Mouse (Mus musculus) neural tube, embryonic 10.5 days (tissue): Measurements from ENCODE around the gene Slc9a8.

ENCODE experiments used
- DNase-seq: peaks from one replicate; pipeline ENCODE4 v3.0.0-alpha.2; 2017; ENCODE audit warnings: low spot score; ENCODE audit errors: extremely low spot score

Gene Slc9a8

DNA sequence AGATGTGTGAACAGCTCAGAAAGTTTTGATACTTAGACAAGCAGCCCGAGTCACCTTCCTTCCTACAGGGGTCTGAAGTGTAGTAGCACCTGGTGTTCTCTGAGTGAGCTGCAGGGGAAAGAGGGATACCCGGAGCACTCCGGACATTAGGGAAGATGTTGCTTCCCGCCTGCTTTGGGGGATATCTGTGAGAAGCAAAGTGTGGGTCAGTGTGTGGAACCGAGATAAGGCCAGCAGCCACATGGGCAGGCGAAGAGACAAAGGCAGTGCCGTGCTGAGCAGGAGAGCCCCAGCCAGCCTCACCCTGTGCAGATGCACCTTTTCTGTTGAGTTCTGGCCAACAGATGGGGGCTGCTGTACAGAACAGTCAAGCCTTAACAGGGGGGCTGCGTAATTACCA lies 26.1 kb downstream of the Slc9a8 start:
- DNase-seq = no peak

DNA sequence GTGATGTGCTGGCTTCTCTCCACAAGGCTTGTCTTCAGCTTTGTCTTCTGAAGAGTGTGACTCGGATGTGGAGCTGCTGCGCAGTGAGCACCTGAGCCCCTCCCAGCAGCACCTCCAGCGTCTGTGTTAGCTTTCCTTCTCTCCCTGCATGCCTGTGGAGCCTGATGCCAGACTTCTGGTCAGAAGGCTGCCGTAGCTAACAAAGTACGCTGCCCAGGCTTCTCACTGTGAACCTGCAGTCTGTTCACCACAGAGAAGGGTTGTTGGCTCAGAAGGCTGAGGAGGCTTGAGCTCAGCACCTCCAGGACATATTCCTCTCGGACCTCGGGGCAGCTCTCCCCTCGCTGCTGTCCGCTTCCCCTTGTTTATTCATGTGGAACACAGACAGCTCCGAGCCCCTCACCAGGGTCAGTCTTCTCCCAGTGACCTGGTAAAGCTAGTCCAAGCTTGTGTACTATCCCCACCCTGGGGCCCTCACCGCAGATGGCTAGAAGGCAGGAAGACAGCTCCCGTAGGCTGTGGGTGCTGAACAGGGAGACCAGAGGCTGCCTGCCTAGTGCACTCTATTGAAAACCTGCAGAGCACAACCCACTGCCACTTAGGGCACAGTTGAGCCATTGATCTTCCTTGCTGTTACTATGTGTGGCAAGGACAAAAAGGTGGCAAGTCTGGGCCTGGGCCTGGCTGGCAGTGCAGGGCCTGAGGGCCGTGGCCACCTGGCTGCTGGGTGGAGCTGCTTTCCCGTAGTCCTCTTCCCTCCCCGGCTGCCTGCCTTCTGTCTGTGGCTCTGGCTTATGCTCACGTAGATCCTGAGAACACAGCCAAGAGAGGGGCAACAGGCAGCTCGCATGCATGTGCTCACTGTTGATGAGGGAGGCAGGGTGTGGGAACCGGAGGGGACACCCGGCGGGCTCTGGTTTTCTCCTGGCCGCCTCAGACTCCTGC lies 28.1 kb downstream of the Slc9a8 start:
- no peak for DNase-seq

DNA sequence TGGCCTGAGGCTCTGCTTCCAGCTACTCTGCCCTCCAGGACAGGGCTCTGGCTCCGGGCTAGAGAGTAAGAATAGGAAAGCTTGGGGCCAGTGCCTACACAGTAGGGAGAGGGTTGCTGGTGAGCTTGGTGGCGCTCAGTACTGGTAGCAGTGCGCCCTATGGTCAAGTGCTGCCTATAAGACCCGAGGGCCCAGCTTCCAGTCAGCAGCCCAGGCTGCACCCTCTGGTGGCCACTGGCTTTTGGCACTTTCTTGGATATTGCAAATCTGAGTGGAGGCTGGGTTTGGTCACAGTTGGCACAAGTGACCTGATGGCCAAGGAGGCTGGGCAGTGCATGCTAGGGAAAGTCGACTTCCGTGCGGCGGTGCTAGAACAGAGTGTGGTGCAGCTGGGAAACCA lies 29.1 kb downstream of the Slc9a8 start:
- no peak for DNase-seq

DNA sequence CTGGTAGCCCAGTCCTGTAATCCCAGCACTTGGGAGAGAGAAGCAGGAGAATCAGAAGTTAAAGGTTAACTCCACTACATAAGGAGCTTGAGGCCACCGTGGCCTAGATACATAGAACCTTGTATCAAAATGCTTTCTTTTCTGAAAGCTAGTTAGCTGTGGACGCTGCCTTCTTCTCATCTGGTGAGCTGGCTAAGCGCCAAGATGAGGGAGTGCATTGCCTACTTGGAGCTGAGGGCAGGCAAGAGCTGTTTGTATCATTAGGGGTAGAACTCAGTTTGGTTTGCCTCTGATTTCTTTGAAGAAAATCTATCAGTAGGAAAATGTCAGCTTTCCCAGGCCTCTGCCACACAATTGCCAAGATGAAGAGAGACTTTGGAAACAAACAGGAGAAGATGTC lies 32.3 kb downstream of the Slc9a8 start:
- DNase-seq = no peak

DNA sequence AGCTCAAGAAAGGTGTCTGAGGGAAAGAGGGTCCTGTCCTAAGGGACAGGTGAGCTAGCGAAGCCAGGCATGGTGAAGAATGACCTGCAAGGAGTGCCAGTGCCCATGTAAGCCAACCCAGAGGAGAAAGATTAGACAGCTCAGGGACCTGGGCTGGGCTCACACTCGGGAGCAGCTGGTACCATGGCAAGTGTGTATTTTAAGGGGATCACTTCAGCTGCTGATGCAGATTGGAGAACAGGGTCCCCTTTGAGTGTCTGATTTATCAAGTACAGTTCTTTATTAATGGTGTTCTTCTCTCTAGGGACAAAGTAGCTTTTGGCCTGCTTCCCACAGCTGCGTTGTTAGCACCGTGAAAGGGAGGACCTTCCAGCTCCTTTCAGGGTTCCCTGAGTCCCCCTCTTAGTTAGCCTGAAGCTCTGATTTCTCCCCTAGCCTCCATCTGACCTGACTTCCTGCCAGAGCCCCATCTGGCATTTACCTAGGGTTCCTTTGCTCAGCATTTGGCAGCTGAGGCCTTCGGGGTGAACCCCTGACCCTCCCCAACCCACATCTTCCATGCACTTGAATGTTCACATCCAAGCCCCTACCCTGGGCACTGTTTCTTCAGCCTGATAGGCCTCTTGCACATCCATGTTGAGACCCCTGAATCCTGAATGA lies 35.0 kb downstream of the Slc9a8 start:
- no peak for DNase-seq

DNA sequence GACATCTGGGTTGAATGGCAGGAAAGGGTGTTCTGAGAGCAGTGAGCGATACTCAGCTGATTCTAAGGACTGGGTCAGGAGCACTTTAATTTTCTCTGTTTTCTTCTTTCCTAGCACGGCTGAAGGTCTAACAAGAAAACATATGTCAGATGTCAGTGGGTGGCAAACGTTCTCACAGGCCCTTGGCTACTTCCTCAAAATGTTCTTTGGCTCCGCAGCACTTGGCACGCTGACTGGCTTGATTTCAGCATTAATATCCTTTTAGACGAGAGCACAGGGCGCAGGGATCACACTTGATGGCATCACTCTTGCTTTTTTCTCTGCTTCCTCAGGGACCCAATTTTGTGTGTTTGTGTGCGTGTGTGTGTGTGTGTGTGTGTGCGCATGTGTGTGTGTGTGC lies 35.7 kb downstream of the Slc9a8 start:
- DNase-seq = no peak

DNA sequence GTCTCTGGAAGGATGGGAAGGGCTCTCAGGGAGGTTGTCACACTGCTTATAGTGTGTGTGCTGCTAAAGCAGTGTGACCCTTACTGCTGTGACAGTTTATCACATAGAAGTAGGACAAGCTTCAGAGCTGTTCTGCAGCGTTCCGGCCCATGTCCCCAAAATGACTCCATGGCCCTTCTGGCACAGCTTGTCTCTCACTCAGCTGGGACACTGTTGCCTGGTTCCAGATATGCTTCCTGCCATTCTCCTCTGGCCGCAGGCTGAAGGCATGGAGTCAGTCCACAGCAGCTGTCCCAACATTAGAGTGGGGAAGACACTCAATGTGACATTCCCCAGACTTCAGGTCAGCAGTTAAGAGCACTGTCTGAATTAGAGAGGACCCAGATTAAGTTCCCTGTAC lies 37.0 kb downstream of the Slc9a8 start:
- DNase-seq = no peak

DNA sequence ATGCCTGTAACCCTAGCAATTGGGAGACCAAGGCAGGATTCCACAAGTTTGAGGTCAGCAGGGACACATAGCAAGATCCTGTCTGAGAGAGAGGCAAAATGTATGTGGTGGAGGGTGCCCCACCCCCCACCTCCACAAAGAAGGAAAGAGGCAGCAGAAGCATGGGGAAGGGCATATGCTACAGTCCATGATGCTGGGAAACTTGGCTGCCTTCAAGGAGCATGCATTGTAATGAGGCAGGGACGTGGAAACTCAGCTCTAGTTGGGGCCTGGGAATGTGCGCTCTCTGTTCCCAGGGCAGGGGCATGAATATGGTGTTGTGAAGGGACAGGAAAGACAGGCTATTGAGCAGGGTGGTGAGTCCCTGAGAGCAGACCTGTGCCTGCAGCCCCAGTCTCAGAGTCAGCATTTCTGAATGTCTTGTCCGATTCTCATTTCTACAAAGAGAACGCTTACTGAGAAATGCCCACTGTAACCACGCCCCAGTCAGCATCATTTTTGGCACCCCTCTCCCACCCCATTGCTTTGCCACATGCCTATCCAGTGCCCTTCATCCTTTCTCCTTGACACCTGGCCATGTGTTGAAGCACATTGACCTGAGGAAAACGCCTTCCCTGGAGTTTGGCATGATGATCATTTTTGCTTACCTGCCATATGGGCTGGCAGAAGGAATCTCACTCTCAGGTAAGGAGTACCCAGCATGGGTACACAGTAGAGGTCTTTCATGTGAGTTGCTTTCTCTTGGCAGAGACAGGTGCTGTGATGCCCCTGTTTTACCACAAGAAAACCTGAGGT lies 37.8 kb downstream of the Slc9a8 start:
- DNase-seq = no peak

DNA sequence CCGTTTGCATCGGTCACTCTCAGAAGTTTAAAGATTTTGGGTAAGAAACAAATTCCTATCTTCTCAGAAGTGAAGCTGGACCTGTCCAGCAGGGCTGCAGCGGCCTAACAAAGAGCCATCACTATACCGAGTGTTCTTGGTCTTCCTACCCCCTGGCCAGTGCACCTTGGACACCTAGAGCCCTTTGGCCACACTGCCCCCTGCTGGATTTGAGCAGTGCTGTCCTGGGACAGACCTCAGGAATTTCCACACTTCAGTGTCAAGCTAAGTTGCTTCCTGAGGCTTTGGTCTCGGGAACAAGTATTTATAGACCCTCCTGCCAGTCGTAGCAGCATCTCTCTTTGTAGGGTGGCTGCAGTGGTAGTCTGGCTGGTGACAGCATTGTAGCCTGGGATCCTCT lies 41.4 kb downstream of the Slc9a8 start:
- peak; percentile 65 for DNase-seq

DNA sequence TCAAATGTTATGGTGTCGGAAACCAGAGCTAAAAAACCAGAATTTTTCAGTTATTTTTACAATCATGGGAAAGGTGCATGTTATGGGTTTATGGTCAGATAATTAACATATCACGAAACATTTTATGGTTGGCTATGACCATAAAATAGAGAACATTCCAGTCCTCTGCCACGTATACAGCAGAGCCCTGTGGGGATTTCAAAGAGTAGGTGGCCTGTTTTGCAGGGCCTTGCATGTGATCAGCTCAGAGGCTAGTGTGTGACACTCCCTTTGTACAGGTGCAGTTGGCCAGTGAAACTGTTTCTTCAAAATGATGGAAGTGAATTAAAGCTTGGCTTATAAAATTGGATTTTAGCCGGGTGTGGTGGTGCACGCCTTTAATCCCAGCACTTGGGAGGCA lies 42.3 kb downstream of the Slc9a8 start:
- DNase-seq = no peak

DNA sequence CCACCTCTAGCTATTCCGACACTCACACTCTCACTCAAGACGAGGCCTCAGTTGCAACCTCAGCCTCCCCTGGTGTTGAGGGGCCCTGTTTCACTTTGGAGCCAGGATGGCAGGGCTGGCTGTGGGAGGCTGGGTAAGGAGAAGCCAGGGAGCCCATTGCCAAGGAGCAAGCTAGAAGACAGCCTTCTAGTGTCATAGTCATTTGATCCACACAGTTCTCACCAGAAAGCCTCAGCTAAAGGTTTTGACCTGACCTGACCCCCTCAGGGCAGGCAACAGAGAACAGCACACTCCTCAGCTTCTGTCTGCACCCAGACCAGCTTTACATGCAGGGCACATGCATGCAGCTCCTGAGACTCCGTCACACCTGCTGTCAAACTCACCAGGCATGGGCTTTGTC lies 44.4 kb downstream of the Slc9a8 start:
- DNase-seq = no peak

DNA sequence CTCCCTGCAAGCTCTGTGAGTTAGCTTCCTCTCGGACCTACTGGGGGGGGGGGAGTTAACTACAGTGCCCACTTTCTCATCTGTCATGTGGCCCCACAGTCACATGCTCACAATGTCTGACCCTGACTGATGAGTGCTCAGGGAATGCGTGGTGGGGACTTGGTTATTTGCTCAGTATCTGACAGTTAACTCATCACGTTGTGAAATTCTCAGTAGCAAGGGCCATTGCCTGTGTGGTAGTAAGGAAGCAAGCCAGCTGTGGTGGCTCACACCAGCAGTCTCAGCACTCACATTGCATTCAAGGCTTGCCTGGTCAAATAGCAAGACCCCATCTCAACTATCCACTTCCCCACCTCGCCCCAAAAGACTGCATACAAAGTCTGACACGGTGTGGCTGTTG lies 45.7 kb downstream of the Slc9a8 start:
- no peak for DNase-seq

DNA sequence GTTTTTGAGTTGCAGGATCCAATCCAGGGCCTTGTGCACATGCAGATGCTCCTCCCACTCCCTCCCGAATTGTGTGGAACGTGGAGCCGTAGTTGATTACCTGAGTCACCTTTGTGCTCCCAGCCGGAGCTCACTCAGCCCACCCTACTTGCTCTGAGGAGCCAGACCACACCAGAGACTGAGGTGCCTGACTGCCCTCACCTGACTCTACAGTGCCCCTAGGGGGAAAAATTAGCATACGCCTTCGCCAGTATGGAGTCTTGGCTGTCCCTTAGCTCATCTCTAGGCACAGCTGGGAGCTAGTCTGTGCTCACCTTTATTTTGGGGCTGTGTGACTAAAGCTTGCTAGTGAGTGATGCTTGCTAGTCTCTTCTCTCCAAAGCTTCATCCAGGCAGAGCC lies 46.9 kb downstream of the Slc9a8 start:
- DNase-seq = no peak

DNA sequence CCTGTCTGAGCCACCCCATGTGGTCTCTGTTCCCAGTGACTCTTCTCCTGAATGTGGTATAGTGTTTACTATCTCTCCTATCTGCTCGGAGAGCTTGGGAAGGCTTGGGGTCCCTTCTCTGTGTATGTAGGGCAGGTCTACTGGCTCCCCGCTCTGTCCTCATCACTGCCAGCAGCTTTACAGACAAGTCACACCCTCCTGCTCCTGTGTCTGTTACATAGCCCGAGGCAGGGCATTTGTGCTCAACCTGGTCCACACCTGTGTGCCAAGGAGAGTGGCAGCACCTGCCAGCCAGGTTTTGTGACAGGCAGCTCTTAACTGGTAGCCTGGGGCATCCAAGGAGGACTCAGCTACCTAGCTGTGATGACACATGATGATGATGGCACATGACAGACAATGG lies 49.1 kb downstream of the Slc9a8 start:
- DNase-seq = no peak

DNA sequence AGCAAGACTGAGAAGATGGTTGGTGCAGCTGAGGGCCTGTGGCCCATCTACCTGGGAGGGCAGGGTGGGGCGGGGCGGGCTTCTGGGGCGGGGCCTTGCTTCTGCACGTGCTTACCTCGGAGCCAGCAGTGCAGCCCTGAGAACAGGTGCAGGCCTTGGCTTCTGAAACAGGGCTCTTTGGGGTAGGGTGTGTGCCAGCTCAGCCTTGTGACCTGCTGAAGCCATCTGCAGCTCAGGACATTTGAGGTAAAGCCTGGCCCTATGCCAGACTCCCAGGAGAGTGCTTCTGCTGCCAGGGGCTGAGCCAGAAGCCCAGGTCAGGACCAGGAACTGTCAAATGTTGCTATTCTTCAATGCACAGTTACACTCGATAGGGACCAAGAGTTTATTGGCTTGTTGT lies 50.1 kb downstream of the Slc9a8 start:
- no peak for DNase-seq

DNA sequence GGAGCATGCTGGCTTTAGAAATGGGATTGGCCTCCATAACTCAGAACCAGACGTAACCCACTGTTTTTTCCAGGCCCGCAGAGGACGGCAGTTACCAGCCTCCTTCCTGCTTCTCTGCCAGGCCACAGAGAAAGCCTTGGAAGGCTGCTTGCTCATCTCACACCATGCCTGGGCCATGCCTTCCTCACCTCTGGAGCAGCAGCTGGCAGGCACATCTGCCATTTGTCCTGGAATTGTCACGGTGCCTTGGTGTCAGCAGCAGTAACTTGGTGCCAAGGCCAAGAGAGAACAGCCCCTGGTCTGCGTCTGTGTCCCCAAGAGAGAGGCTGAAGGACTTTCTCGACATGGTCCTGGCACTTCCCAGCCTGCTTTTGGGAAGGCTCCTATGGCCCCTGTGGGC lies 52.7 kb downstream of the Slc9a8 start:
- DNase-seq = no peak

DNA sequence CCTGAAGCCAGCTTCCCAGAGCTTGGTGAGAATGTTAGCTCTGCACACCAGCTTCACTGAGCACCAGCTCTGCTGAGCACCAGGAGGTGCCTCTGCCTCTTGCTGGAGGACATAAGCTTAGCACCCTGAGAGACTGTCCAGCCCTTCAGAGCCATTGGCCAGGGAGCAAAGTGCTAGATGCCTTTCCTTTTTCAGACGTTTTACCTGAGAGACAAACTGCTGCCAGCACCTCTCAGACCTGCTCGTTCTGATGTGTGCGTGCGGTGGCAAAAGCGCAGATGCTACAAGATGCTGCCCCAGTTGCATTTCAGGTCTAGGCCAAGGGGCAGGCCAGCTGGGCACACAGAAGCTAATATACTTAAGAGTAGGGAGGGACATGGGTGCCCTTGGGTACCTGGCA lies 54.1 kb downstream of the Slc9a8 start:
- no peak for DNase-seq

DNA sequence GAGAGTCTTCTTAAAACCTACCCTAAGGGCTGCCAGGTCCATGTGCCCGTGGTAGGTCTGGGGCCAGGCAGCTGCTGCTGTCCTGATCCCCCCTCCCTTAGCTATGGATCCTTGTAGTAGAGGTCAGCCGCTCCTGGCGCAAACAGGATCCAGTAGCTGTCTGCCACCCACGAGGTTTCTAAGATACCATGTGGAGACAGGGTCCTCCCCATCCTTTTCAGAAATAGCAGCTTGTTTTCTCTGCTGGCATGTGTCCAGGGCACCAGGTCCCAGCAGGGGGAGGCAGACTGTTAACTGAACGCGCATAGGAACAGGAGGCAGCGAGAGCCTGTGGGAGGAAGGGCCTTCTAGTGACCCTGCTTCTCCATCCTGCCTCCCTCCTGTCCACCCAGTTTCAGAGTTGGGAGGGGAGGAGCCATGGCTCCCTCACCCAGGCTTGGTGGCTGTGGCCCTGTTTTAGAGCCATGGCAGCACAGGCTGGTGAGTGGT lies 54.7 kb downstream of the Slc9a8 start:
- DNase-seq = no peak

DNA sequence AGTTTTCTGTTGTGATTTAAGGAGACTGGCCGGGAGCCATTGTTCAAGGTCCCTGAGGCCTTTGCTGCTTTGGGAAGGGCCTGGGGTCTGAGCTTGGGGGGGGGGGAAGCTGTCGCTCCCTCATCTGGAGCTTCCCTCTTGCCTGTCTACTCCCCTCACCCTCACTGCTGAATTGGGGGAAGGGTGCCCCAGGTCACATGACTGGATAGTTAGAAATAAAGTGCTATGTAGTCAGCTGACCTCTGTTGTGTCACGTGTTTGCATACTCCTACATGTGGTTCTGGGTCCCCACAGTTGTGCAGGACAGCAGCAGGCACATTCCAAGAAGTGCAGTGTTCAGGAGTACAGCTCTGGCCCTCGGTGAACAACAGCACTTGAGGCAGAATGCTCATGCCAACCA lies 55.2 kb downstream of the Slc9a8 start:
- no peak for DNase-seq

DNA sequence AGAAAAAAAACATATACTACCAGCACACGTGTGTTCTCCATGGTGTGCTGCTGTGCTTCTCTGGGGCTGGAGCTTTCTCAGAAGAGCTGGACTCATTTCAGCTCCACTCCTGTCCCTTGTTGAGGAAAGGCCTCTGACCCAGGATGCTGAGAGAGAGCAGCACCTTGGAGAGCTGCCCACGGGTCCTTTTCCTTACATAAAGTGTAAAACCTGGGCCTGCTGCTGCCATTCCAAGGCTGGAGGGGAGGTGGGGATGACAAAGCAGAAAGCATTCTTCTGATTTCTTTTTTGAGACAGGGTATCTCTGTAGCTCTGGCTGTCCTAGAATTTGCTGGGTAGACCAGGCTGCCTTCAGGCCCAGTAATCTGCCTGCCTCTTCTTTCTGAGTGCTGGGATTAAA lies 56.6 kb downstream of the Slc9a8 start:
- DNase-seq = no peak

DNA sequence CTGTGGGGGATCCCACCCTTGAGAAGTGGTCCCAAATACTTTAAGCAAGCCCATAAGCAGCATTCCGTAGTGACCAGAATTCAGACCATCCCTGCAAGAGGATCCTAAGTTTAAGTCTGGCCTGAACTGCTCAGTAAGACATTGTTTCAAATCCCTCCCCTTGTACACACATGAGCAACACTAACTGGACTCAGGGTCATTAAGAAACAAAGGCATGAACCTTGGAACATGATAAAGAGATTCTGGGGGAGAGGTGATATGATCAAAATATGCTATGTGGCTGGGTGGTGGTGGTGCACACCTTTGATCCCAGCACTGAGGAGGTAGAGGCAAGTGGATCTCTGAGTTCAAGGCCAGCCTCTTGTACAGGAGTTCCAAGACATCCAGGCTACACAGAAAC lies 58.0 kb downstream of the Slc9a8 start:
- DNase-seq = no peak

DNA sequence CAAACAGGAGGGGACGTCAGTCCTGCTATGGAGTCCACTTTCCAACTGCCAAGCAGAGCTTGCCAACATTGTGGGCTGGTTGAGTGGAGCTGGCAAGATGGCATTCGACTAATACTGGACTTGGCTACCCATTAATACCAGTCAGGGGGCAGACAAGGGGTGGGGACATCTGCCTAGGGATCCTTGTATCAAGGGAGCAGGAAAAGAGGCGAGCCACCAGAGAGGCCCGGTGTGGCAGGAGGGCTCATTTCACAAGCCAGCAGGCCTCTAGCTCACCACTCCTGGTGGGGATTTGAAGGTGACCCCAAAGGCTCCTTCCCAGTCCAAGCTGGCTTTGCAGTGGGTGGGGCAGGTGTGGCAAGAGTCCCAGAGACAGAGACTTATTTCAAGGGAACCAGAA lies 61.2 kb downstream of the Slc9a8 start:
- no peak for DNase-seq
